Mouse (Mus musculus): Measurements from ENCODE around the gene H2-M10.5. TPM values are rescaled to one million over a fixed set of nuclear protein-coding genes. Genes with fewer than 3 reads are reported as not detected.
"Not testable (repeated sequence)": the region's sequence is repeated elsewhere in the genome, so short reads cannot be mapped to it uniquely, and the experiment has no call there.

H2-M10.5 gene
- total RNA-seq (2021) = not detected
- long read RNA-seq, experiment 1 = 0 reads
- long read RNA-seq, experiment 2 = 0 reads

- intact Hi-C loops (cut with DNase I); DNase-seq: not testable (repeated sequence)
Measured at GRCm38 (mm10) chr17:36772610-36773009, at the start of gene H2-M10.5. H2-M10.5 (plus strand) TSS chr17:36772910.

- DNase-seq = no peak
- intact Hi-C loops (cut with DNase I) = no loop called here
Measured at GRCm38 (mm10) chr17:36726046-36726445, 46.7 kb upstream of the H2-M10.5 start.

DNA sequence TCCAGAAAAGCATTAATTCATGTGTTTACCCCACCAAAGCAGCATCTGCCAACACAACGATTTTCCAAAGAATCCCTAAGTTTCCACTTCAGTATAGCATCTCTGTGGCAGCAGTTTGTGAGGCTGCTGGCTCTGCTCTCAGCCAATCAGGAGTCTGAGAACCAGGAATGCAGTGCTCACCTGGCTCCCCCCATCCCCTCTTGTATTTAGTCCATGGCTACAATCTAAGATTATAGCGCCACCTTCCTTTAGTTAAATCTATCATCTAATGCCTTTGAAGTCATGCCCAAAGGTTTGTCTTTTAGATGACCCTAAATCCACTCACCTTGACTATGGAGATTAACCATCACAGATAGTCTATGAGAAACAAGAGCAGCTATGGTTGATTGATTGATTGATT is 8.9 kb upstream of the H2-M10.5 start:
- no peak for DNase-seq
- intact Hi-C loops (cut with DNase I) = no loop called here

GRCm38 (mm10) chr17:36764244-36764643 is 8.5 kb upstream of the H2-M10.5 start:
- DNase-seq; intact Hi-C loops (cut with DNase I): not testable (repeated sequence)

DNA sequence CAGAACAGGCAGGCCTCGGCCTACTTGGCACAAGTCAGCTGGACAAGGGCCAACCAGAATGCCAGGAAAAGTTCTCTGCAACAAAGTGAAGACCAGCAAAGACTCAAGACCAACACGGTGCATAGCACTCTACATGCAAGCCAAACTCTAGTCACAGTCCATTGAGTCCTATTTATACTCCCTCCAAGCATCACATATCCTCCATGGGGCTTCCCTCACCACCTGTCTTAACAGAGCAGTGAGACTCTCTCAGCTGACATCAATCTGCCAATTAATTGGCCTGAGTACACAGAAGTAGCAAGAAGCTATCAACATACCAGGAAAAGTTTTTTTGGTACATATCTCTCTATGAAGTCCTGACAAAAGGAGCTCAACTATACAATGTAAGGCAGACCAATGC is 7.3 kb upstream of the H2-M10.5 start:
- intact Hi-C loops (cut with DNase I); DNase-seq: not testable (repeated sequence)

GRCm38 (mm10) chr17:36781533-36781932 is 8.8 kb downstream of the H2-M10.5 start:
- intact Hi-C loops (cut with DNase I) = no loop called here
- no peak for DNase-seq

DNA sequence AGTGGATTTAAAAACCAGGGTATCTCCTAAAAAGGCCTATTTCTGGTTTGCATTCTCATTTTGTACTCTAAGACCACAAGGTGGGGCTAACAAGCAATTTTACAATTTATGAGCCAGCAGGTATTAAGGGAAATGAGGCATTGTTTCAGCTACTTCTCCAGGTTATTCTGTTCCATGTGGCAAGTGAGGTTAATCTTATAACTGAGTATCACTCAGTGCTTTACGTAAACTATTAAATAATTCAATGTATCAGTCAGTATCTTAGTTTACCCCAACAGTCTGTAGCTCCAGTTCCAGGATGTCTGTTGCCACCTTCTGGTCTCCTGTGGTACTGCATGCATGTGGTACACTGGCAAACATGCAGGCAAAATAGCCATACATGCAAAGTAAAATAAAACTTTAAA is 13.8 kb downstream of the H2-M10.5 start:
- DNase-seq = not testable (repeated sequence)
- intact Hi-C loops (cut with DNase I) = loop anchor here (5.0 kb wide), 2 partner anchors 36 to 429 kb away; no protein-coding TSS in a partner anchor

DNA sequence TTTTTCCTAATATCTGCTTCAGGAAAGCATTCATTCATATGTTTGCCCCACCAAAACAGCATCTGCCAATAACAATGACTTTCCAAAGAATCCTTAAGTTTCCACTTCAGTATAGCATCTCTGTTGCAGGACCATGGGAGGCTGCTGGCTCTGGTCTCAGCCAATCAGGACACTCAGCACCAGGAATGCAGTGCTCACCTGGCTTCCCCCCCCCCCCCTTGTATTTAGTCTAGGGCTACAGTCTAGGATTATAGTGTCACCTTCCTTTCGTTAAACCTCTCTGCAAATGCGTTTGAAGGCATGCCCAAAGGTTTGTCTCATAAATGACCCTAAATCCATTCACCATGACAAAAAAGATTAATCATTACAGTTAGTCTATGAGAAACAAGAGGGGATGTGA is 15.6 kb downstream of the H2-M10.5 start:
- DNase-seq = no peak
- intact Hi-C loops (cut with DNase I) = loop anchor here (5.0 kb wide), 2 partner anchors 34 to 431 kb away; no protein-coding TSS in a partner anchor

GRCm38 (mm10) chr17:36788801-36789200 is 16.1 kb downstream of the H2-M10.5 start:
- intact Hi-C loops (cut with DNase I) = loop anchor here (5.0 kb wide), 2 partner anchors 34 to 432 kb away; no protein-coding TSS in a partner anchor
- peak in 1 of 2 experiments; percentile 48 for DNase-seq

- DNase-seq = no peak
- intact Hi-C loops (cut with DNase I) = no loop called here
Measured at GRCm38 (mm10) chr17:36799493-36799892, 26.8 kb downstream of the H2-M10.5 start.

- DNase-seq; intact Hi-C loops (cut with DNase I): not testable (repeated sequence)
Measured at GRCm38 (mm10) chr17:36799921-36800462, 27.3 kb downstream of the H2-M10.5 start.

DNA sequence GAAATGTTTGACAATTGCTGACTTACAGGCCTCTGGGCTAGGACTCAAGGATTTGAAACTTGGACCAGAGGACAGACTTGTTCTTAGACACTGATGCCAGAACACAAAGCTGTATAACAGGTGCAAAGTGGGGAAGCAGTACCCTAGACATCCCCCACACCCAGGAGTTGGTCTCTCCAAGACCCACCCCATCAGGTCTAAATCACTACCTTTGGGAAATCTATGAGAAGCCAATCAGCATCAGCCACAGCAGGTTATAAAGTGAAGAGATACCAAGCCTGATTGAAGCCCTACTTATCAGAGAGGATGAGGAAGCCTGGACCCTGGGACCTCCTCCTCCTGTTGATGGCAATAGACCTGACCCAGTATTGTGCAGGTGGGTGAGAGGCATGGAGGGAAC is 39.2 kb downstream of the H2-M10.5 start, which contains the start of gene H2-M10.6:
TSS of gene H2-M10.6 (plus strand) at position 301 of the 400 bp plus-strand sequence.
- no peak for DNase-seq
- intact Hi-C loops (cut with DNase I) = loop anchor here (5.0 kb wide), 1 partner anchor 450 kb away; no protein-coding TSS in a partner anchor

DNA sequence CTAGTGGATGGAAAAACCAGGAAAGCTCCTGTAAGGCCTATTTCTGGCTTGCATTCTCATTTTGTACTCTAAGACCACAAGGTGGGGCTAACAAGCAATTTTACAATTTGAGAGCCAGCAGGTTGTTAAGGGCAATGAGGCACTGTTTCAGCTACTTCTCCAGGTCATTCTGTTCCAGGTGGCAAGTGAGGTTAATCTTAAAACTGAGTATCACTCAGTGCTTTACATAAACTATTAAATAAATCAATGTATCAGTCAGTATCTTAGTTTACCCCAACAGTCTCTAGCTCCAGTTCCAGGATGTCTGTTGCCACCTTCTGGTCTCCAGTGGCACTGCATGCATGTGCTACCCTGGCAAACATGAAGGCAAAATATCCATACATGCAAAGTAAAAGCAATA is 51.3 kb downstream of the H2-M10.5 start:
- DNase-seq = peak in 1 of 2 experiments; percentile 15
- intact Hi-C loops (cut with DNase I) = loop anchor here (5.0 kb wide), 1 partner anchor 37 kb away; no protein-coding TSS in a partner anchor

DNA sequence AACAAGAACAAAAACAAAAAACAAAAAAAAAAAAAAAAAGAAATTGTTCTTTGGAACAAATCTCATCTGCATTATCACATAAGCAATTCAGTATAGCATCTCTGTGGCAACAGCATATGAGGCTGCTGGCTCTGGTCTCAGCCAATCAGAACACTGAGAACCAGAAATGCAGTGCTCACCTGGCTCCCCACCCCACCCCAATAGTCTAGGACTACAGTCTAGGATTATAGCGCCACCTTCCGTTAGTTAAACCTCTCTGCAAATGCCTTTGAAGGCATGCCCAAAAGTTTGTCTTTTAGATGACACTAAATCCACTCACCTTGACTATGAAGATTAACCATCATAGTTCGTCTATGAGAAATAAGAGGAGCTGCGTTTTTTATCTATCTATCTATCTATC is 52.8 kb downstream of the H2-M10.5 start:
- intact Hi-C loops (cut with DNase I) = no loop called here
- no peak for DNase-seq

Other genes starting within 250 kb of the H2-M10.5 start
- gene H2-M11, start 225.8 kb upstream of the H2-M10.5 start, total RNA-seq (2021) = not detected
- not detected for gene H2-M9, start 130.2 kb upstream of the H2-M10.5 start, total RNA-seq (2021)
- gene H2-M1, start 100.7 kb upstream of the H2-M10.5 start, total RNA-seq (2021) = not detected
- gene H2-M10.6, start 39.3 kb downstream of the H2-M10.5 start, total RNA-seq (2021) = not detected
- gene Trim26, start 64.2 kb downstream of the H2-M10.5 start, total RNA-seq (2021) = 10 to 100 TPM; 17.1 to 18.8 TPM
- gene Trim15, start 94.3 kb downstream of the H2-M10.5 start, total RNA-seq (2021) = not detected
- gene Trim10, start 96.7 kb downstream of the H2-M10.5 start, total RNA-seq (2021) = not detected
- not detected for gene Trim40, start 117.2 kb downstream of the H2-M10.5 start, total RNA-seq (2021)
- gene Trim31, start 125.2 kb downstream of the H2-M10.5 start, total RNA-seq (2021) = not detected
- not detected for gene Rnf39, start 170.0 kb downstream of the H2-M10.5 start, total RNA-seq (2021)
- gene Ppp1r11, start 178.8 kb downstream of the H2-M10.5 start, total RNA-seq (2021) = 10 to 100 TPM; 48.0 to 56.2 TPM
- 10 to 100 TPM; 16.1 to 17.7 TPM for gene Znrd1, start 185.6 kb downstream of the H2-M10.5 start, total RNA-seq (2021)
- gene Znrd1as, start 185.7 kb downstream of the H2-M10.5 start, total RNA-seq (2021) = 10 to 100 TPM; 16.1 to 17.2 TPM
- not detected for gene 2410137M14Rik, start 208.3 kb downstream of the H2-M10.5 start, total RNA-seq (2021)
- under 1 TPM in 1 of 2 experiments, not detected in 1; 0.10 TPM for gene H2-M5, start 216.6 kb downstream of the H2-M10.5 start, total RNA-seq (2021)
- gene Zfp57, start 228.3 kb downstream of the H2-M10.5 start, total RNA-seq (2021) = under 1 TPM; 0.23 to 0.59 TPM